Mouse (Mus musculus) MEL (cell line): ENCODE measurements around the gene Vat1.

Experiments
- CTCF ChIP-seq, 3 experiments: IDR thresholded peaks in 2 of 3; conservative IDR thresholded peaks in 1 of 3; 2 replicates each; pipeline ENCODE4 v1.5.1; 2011 to 2012; ENCODE audit warnings: low read length in 3 of 3, low read depth in 2 of 3, mild to moderate bottlenecking in 2 of 3, improper control_type of control experiment in 1 of 3, inconsistent platforms in 1 of 3, mixed read lengths in 1 of 3, moderate library complexity in 1 of 3; ENCODE audit not compliant: control insufficient read depth in 1 of 3, insufficient read depth in 1 of 3, poor library complexity in 1 of 3, severe bottlenecking in 1 of 3
- GATA1 ChIP-seq: IDR thresholded peaks from 2 replicates; pipeline ENCODE4 v1.6.1; 2011; ENCODE audit warnings: low read depth, low read length, improper control_type of control experiment

GRCm38 (mm10) chr11:101465101-101465868 is 745 bp downstream of the Vat1 start:
- TF ChIP-seq GATA1 (no peak), CTCF (IDR thresholded peaks at IDR 0.05 in 2 of 3, conservative IDR thresholded peaks at IDR 0.05 in 1 of 3; ENCODE audit: control insufficient read depth in 1 of 3, insufficient read depth in 1 of 3, low read depth in 2 of 3, low read length in 3 of 3, poor library complexity in 1 of 3, severe bottlenecking in 1 of 3) (no peak; a peak in 1 of 6 replicates)
